Mouse (Mus musculus) right cerebral cortex, postnatal 4 days (tissue): ENCODE data around the gene Arl2bp.

Source experiments
- DNase-seq: peaks from one replicate; pipeline ENCODE4 v3.0.0-alpha.2; 2022

Arl2bp gene

DNA sequence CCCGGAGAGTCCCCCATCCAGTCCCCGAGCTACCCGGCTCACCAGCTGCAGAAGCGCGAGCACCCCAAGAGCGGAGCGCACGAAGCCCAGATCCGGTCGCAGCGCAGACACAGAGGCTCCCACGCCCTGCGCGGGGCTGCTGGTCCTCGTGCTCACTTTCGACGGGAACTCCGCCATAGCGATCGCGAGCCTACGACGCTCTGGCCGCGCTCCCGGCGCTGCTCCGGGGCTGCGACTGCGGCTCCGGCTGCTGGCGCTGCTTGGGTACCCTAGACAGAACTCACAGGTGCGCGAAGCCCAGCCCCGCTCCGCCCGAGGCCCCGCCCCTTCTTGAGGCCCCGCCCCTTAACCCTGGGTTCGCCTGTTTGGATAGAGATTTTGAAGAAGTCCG is 29.6 kb downstream of the Arl2bp start, which contains the start of gene Pllp:
Gene Pllp, minus strand, starts transcription at position 285 of the 391 bp plus-strand sequence.
- peak; percentile 47 for DNase-seq

DNA sequence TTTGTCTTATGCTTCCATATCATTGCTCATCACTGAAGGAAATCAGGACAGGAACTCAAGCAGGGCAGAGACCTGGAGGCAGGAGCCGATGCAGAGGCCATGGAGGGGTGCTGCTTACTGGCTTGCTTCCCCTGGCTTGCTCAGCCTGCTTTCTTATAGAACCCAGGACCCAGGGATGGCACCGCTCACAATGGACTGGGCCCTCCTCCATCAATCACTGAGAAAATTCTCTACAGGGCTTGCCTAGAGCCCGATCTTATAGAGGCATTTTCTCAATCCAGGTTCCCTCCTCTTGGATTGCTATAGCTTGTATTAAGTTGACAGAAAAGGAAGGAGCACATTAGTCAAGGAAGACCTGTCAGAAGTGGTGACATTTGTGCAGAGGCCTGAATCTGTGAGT is 30.2 kb downstream of the Arl2bp start:
- no peak for DNase-seq

DNA sequence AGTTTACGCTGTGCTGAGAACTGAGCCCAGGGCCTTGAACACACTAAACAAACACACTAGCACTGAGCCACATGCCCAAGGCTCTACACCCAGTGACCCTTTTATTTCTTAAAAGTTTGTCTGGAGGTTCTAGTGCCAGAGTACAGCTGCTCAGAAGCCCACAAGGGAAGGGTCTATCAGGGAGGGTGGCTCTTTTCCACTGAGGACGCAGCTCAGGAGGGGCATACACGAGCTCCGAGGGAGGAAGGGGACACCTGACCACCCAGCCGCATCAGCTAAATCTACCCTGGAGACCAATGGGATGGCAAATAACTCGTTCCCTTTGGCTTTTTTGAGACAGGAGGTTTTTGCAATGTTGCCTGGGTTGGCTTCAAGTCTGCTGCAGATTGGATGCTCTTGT is 31.6 kb downstream of the Arl2bp start:
- no peak for DNase-seq

DNA sequence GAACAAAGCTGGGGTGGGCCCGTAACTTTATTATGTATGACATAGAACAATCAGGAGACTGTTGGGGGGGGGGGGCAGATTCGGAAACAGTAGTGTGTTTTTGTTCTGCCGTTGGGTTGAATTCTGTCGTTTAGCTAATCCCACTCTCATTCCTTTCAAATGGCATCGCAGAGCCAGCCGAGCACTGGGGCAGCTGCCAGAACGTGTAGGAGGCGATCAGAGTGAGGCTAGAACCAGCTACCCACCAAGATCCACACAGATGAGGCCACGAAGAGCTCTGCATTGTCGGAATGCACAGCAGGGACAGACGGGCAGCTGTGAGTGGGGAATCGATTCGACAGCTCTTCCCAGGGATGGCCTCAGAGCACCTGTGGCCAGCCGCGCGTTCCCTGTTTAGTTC is 33.0 kb downstream of the Arl2bp start:
- DNase-seq = no peak

DNA sequence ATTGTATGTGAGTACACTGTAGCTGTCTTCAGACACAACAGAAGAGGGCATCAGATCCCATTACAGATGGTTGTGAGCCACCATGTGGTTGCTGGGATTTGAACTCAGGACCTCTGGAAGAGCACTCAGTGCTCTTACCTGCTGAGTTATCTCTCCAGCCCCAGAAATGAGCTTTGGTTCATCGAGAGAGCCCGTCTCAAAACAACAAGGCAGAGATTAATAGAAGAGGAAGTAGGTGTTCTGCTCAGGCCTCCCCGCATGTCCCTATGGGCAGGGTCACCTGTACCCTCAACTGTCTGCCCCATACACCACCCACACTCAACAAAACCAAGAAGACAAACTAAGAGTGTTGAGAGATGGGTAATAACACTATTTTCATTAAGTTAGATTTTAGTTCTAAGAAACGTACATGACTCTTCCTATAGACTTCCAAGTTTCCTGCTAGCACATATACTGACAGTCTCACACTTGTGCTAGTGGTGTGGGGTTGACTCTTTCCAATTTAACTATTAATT is 34.1 kb downstream of the Arl2bp start:
- no peak for DNase-seq

DNA sequence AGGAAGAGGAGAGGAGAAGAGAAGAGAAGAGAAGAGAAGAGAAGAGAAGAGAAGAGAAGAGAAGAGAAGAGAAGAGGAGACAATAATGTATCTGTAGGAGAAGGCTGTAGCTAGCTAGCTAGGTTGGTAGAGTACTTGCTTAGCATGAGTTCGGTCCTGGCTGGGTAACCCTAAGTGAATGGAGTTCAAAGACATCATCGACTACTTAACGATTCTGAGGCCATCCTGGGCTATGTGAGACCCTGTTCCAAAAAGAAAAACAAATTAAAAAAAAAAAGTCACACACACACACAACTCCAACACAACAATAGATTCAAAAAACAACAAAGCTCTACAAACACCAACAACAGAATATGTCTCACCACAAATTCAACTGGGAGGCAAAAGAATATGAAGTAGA is 35.8 kb downstream of the Arl2bp start:
- no peak for DNase-seq

DNA sequence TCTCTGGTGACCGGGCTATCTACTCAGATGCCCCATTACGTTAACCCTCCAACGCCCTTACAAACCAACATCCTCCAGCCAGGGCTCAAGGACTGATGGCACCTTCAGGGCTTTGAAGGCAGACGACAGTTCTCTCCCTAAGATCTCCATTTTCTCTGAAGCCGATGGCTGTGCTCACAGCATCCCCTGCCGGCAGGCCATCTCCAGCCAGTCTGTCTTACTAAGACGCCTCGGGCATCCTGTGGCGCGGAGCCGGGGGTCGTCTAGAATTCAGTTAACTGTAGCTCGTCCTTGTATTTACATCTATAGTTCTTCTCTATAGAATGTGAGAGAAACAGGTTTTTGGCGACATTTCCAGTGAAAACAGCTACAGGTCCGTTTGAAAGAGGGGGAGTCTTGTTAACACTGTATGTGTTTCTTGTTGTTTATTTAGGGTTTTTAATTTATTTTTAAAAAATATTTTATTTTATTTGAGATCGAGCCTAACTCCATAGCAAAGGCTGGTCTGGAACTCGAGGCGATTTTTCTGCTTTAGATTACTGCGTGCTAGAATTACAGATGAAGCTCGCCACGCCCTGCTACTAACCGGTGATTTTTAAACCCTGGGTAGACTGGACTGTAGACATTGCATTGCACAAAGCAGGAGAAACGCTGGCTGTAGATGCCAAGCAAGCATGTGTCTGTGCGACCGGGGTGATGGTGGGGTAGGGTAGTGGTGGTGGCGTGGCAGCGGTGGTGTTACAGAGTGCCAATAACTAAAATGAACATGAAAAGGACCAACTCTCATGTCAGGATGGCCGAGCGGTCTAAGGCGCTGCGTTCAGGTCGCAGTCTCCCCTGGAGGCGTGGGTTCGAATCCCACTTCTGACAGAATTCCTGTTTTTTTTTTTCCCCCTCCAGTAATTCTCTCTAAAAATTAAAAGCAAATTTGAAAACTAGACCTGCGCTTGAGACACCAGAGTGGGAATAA is 36.7 kb downstream of the Arl2bp start:
- peak; percentile 80 for DNase-seq

DNA sequence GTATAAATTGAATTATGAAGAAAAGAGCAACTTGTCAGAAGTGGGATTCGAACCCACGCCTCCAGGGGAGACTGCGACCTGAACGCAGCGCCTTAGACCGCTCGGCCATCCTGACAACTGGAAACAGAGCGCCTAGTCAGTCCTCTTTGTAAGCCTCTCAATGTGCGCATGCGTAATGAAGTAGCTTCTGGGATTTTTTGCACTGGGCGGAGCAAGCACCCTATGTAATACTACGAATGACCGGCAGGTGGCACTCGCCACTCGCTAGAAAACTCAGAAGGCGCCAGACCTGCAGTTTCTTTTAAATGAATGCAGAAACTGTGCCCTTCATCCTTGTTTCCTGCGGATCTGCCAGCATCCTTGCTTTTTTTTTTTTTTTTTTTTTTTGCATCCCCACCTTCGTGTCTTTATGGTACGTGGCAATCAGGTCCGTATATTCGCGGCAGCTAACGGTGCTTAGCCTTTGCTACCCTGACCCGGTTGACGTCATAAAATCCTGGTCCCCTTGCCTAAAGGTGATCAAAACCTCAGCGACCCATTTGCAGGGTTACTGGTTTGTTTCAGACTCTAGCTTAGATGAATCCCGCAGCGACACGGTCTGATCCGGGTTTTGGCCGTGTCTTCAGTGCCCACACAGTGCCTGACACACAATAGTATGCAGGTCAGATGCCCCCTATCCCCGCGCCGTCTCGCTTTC is 37.7 kb downstream of the Arl2bp start:
- peak; percentile 99 for DNase-seq

DNA sequence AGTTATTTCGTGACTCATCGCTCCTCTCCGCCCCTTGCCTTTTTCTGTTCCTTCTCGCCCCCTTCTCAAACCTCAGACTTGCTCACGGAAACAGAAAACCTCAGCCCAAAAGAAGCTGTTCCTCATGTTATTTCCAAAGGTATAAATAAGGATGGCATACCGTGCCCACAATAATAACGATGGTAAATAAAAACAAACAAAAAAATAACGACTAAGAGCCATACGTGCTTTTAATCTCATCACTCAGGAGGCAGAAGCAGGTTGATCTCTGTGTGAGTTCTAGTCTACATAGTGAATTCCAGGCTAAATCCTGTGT is 38.2 kb downstream of the Arl2bp start:
- no peak for DNase-seq

DNA sequence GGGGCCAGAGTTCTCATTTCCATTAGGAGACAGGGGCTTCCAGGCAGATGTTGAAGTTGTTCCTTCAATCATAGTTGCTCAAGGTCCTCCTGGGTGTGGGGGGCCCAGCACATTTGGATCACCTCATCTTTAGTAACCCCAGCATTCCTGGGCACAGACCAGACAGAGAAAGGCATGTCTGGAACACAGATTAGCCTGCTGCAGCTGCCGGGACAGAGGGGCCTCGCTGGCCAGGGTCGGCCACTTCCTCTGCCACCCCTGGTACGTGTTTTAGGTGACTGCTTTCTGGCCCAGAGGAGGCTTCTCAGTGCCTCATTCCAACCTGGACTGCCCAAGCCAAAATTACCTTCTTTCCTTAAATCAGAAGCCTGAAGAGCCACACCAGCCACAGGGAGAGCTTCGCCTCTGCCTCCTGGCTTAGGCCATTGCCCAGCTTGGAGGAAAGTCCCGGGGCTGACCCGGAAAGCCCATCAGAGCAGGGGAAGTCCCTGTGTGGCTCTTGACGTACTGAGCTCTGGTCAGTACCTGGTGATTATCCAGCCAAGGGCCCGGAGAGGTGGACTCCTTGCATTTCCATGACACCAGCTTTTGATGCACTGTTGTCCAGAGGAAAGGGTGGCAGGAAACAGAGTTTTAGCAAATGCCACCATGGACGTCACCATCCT is 39.3 kb downstream of the Arl2bp start:
- DNase-seq = no peak

DNA sequence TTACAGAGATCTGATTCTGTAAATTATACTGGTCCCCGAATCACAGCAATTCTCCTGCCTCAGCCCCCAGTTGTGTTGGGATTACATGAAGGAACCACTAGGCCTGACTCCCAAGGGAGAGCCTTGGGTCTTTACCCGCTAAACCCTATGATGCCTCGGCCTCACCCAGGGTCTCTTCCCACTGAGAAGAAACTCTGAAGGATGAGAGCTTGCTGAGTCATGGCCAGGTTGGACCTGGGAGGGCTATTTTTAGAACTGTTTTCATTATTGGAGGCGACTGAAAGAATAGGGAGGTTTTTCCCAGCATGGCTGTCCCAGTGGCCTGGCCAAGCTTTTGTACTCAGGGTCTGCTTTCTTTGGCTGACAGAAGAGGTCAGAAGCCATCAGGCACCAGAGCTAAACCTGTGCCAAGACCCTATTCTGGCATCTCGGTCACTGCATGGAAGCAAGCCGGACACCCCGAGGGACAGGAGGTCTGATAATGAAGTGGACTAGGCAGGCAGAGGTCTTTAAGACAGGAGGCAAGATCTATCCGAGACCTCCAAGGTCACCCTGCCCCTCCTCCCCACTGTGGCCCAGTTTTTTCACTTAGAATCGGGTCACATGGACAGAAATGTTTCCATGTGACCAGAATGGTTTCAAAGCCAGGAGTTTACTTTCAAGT is 40.5 kb downstream of the Arl2bp start:
- no peak for DNase-seq

DNA sequence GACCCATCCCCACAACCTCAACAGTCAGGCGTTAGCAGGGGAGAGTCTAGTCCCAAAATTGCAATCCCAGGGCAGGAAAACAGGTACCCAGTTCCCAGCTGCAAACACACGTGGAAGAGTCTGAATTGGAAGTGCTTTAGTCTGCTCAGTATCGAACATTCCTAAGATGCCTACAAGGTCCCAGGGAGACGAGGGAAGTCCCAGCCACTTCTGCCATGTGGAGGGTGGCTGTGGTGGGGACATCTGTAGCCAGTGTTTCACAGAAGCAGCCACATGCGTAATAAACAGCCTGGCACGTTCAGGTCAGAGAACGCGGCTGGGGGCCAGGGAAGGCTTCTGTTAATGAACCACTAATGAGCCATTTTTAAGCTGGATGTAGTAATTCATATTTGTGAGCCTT is 43.9 kb downstream of the Arl2bp start:
- no peak for DNase-seq

DNA sequence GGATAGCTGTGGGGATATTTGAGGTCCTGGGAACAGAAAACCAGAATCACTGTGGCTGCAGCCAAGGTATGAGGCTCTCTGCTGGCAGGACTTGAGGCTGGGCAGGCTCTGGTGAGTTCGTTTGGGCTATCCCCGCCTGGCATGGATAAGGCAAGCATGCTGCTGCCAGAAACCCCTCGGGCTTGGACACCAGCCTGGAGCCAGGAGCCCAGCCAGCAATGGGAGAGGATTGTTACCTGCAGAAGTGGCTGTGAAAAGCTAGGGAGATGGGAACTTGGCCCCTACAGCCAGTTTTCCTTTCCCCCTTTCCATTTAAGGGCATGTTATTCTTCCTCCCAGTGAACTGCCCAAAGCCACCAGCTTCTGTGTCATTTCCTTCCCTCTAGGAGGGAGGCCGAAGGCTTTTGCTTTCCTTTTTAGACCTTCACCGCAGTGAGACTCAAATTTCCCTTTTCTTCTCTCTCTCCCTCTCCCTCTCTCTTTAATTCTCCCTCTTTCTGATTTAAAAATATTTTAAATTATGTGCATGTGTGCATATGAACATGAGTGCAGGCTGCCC is 44.8 kb downstream of the Arl2bp start:
- peak; percentile 51 for DNase-seq

DNA sequence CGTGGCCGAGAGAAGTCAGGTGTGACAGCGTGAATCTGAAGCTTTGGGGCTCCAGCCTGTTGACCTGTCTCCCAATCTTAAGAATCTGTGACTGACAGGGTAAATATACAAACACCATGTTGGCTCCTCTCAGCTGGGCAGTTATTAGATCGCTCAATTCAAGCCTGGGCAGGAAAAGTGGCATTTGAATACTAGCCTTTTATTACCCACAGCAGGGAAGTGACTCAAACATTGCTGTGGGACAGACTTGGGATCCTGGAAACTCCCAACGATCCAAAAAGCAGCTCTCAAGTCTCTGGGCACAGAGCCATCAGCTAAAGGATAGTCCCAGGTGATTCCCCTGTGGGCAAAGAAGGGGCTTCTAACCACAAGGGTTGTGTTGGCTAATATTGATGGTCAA is 48.2 kb downstream of the Arl2bp start:
- DNase-seq = no peak

DNA sequence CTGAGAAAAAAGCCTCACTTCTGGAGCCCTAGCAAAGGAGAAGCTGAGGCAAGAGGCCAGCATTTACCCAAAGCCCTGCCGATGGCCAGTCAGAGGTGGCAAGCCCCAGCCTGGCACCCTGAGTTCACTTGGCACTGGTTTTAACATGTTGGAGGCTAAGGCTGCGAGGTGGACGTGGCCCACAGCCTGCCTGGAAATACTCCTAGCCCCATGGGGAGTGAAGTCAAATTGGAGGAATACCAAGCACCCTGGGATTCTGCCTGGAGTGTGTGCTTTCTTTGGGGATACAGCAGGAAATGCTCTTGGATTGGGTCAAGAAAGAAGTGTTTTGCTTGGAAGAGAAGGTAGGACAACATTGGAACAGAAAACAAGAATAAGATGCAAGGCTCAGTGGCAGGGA is 49.5 kb downstream of the Arl2bp start:
- no peak for DNase-seq

DNA sequence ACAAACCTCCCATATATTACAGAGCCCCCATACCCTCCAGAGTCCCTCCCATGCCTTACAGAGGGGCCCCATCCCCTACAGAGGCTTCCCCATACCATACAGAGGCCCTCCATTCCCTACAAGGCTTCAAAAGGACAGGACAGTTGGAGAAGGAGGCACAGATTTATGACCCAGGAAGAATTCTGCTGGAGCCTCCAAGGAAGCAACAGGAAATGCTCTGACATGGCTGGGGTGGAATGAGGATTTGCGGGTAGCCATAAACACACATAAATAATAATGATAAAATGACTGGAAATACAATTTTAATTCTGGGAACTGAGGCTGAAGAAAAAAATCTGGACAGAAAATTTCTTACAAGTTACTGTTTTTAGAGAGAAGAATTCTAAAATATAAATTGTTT is 50.4 kb downstream of the Arl2bp start:
- no peak for DNase-seq
